Mouse (Mus musculus) yolk sac, embryonic 10.5 days (tissue): ENCODE measurements at regions not wholly inside any gene's neighbourhood (a gene's known extent, or its start where the extent isn't known, plus 50 kb on each side); places are given as distances from the start of the nearest gene placed in this dataset.

Experiments
- DNase-seq: peaks from one replicate; pipeline ENCODE4 v3.0.0-alpha.2; 2017; ENCODE audit warnings: low spot score

- DNase-seq = peak; percentile 6
These were observed 229.1 kb downstream of the Maf start for GRCm38 (mm10) chr8:115478406-115479060.

- no peak for DNase-seq
These were observed 231.5 kb downstream of the Maf start for GRCm38 (mm10) chr8:115476071-115476470.

GRCm38 (mm10) chr8:115475156-115475555 lies 232.4 kb downstream of the Maf start:
- DNase-seq = no peak

GRCm38 (mm10) chr8:115473974-115474373 lies 233.6 kb downstream of the Maf start:
- DNase-seq = no peak

- no peak for DNase-seq
These were observed 241.0 kb downstream of the Maf start for GRCm38 (mm10) chr8:115466553-115466952.

- no peak for DNase-seq
These were observed 241.5 kb downstream of the Maf start for GRCm38 (mm10) chr8:115466122-115466521.

GRCm38 (mm10) chr8:115462657-115463056 lies 244.9 kb downstream of the Maf start:
- DNase-seq = peak; percentile 60

GRCm38 (mm10) chr8:115458119-115458518 lies 249.5 kb downstream of the Maf start:
- DNase-seq = no peak

- DNase-seq = no peak
These were observed 256.8 kb downstream of the Maf start for GRCm38 (mm10) chr8:115450789-115451188.

GRCm38 (mm10) chr8:115448367-115448766 lies 259.2 kb downstream of the Maf start:
- DNase-seq = no peak

- no peak for DNase-seq
These were observed 263.1 kb downstream of the Maf start for GRCm38 (mm10) chr8:115444519-115444918.

GRCm38 (mm10) chr8:115441943-115442550 lies 265.5 kb downstream of the Maf start:
- DNase-seq = no peak

- no peak for DNase-seq
These were observed 266.3 kb downstream of the Maf start for GRCm38 (mm10) chr8:115441323-115441722.

GRCm38 (mm10) chr8:115440151-115440550 lies 267.4 kb downstream of the Maf start:
- no peak for DNase-seq

GRCm38 (mm10) chr8:115439512-115439911 lies 268.1 kb downstream of the Maf start:
- no peak for DNase-seq

- no peak for DNase-seq
These were observed 269.6 kb downstream of the Maf start for GRCm38 (mm10) chr8:115437956-115438355.

GRCm38 (mm10) chr8:115436356-115436721 lies 271.3 kb downstream of the Maf start:
- no peak for DNase-seq

GRCm38 (mm10) chr8:115435720-115436355 lies 271.8 kb downstream of the Maf start:
- no peak for DNase-seq

GRCm38 (mm10) chr8:115432396-115433040 lies 275.1 kb downstream of the Maf start:
- no peak for DNase-seq

GRCm38 (mm10) chr8:115430793-115431192 lies 276.8 kb downstream of the Maf start:
- DNase-seq = no peak

- no peak for DNase-seq
These were observed 278.2 kb downstream of the Maf start for GRCm38 (mm10) chr8:115429291-115429883.

GRCm38 (mm10) chr8:115428528-115429290 lies 278.9 kb downstream of the Maf start:
- no peak for DNase-seq
